Mouse (Mus musculus) heart, postnatal 36 days (tissue): ENCODE measurements around the gene Rgl1. TPM values are rescaled to one million over a fixed set of nuclear protein-coding genes. Genes with fewer than 3 reads are reported as not detected.
"Not testable (repeated sequence)": the region's sequence is repeated elsewhere in the genome, so short reads cannot be mapped to it uniquely, and the experiment has no call there.

Experiments used
- DNase-seq, 2 experiments: peaks; one replicate each; pipeline ENCODE4 v3.0.0; 2021 to 2022
- intact Hi-C: fragments of 180-260 bp; cut with DNase I; formaldehyde crosslinking; loops from one replicate; pipeline ENCODE4 v1.15.1; 2025
- total RNA-seq, 2 experiments: library from RNA; stranded (reverse); gene quantifications; 2 replicates each; pipeline ENCODE4 v1.2.3; 2021

Rgl1 gene
- total RNA-seq, 2 experiments from 2014 or later: 34.9 to 38.3 TPM

- intact Hi-C loops: no loop called here
These were observed 22.0 kb upstream of the Rgl1 start for GRCm38 (mm10) chr1:152788121-152788660.

DNA sequence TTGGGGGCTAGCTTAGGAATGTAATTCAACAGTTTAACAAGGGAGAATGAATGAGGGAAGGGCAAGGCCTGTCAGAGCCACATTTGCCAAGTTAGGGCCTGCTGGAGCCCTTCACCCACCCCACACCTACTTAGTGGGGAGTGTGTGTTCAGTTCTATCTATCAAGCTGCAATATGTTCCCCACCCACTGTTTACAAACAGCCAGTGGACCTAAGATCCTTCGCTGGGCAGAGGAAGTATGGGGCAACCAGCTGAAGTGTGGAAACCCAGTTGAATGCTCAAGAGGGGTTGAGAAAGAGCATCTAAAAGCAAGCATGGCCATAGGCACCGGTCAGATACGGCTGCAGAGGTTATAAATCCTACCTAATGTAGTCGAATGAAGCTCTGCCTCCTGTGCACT, 20.8 kb upstream of the Rgl1 start:
- intact Hi-C loops: no loop called here

More at GRCm38 (mm10) chr1:152788121-152788660, 22.0 kb upstream of the Rgl1 start:
- DNase-seq: no peak

DNA sequence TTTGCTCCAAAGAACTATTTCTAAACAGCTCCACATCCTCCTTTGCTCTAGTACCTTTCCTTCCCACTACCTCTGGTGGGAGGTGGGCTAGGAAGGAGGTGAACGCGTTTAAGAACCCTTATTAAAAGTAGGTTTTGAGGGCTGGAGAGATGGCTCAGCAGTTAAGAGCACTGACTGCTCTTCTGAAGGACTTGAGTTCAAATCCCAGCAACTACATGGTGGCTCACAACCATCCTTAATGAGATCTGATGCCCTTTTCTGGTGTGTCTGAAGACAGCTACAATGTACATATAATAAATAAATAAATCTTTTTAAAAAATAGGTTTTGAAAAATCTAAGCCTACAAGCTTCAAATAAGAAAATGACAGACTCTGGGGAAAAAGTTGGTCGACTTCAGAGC, 19.3 kb upstream of the Rgl1 start:
- DNase-seq, intact Hi-C loops: not testable (repeated sequence)

More for the DNA sequence above, 20.8 kb upstream of the Rgl1 start:
- DNase-seq: no peak

DNA sequence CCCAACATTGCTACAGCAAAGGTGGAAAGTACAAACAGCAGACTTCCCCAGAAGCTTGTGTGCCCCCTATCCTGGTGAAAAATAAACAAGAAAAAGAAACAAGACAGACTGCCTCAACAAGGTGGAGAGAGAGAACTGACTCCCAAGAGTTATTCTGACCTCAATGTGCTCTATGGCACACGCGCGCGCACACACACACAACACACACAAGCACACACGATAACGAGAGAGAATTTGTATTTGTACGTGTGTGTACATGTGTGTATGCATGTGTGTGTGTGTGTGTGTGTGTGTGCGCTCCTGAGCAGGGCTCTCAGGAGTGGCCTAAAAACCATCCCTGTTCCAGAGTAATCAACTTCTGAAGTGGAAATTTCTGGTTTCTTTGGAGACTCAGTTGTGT, 18.5 kb upstream of the Rgl1 start:
- intact Hi-C loops: no loop called here
- DNase-seq: no peak

DNA sequence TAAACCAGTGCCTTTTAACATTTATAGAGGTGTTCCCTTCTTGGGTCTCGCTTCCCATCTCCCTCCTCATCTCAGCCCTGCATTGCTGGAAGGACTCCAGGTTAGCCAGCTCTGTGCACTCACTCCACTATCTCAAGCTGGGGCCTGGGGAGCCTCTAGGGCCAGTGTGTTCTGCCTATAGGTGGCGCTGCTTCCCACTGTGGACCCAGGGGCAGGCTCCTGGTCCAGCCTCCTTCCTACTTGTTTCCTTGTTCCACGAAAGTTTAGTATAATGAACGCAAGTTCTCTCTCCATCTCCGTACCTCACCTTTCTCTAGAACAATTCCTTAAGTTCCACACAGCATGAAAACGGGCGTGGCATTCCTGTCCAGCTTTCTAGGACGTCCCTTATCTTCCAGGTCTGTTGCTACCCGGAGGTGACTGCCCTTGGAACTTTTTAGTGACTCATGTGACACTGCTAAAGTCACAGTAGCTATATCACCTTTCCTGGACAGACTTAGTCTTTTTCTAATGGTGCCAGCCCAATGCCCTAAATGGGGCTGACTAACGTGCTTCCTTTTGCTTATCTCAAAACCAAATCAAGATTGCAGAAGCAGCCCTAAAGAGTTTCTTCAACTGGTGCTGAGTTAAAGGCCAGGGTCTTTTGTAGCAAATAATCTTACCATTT, 13.1 kb upstream of the Rgl1 start:
- intact Hi-C loops: no loop called here
- peak; percentile 77 to 82 for DNase-seq

DNA sequence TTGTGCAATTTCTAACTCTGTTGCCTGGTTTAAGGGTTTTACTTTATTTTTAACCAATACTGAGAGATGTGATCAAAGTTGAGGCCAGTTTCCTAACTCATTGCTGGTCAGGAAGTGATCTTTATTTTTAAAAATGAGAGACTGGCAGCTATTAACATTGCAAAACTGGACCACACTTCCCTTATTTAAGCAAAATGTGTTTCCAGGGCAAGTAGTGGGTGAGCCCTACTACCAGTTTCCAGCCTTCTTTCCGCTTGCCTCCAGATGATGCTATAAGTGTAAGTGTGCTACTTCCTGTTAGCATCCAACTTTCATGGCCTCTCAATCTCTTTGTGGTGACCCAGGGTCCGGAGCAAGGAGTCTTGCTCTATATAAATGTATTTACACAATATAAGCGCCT, 8.4 kb upstream of the Rgl1 start:
- intact Hi-C loops, DNase-seq: not testable (repeated sequence)

DNA sequence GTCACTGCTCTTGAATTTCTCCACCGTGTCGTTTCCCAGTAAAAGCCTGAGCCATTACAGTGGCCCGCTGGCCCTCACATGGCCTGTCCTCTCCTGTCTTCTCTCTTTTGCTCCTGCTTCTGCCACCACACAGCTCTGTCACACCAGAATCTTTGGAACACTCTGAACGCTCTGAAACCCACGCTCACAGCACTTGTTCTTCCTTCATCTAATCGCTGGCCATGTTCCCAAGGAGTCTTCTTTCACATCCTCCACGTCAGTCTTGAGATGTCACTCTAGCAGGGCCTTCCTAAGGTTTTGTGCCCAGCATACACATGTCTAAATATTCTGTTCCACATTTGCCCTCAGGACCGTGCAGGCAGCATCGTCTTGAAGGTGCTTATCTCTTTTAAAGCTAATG, 4.9 kb upstream of the Rgl1 start:
- intact Hi-C loops: no loop called here
- DNase-seq: no peak

DNA sequence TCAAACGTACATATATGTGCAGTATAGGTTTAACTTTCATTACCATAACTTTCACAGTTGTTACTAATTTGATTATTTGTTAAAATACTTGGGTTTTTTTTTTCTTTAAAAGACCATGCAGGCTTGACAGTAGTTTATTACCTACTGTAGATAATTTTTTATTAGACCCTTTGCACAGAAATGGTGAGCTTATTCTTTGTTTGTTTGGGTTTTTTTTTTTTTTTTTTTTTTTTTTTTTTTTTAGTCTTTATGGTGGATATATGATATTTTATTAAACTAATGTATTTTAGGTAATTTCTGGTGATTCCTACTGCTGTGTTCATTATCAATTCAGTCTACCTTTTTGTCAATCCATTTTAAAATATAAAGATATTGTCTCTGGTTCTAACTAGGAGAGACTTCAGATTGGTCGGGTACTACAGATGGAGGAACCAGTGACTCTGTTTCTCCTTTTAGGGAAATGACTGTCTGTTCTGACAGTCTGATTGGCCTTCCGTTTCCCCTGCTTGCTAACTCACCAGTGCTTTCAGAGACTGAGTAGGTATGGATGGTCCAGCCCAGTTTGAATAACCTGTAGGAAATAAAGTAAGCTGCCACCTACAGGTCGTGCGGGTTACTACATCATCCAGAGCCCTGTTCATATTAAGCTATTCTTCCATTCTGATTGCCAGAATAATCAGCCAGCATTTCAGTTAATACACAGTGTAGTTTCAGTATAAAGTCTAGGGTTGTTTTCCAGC, 1.8 kb upstream of the Rgl1 start:
- DNase-seq: peak; percentile 80 to 87
- intact Hi-C loops: loop anchor here (2.0 to 10.0 kb wide), 3 partner anchors 137 to 373 kb away; partner anchors contain the start of gene Colgalt2

- DNase-seq: peak in 1 of 2 experiments; percentile 48
These were observed 925 bp upstream of the Rgl1 start for GRCm38 (mm10) chr1:152766804-152767748.

GRCm38 (mm10) chr1:152761791-152762190, 4.4 kb downstream of the Rgl1 start:
- intact Hi-C loops: loop anchor here (10.0 kb wide), 1 partner anchor 367 kb away; the partner anchor contains the start of gene Colgalt2
- no peak for DNase-seq

More at GRCm38 (mm10) chr1:152766804-152767748, 925 bp upstream of the Rgl1 start:
- intact Hi-C loops: loop anchor here (5.0 to 10.0 kb wide), 2 partner anchors 245 to 372 kb away; partner anchors contain the start of gene Colgalt2

GRCm38 (mm10) chr1:152750312-152750965, 15.7 kb downstream of the Rgl1 start, which contains the start of gene Apobec4:
Gene Apobec4, plus strand, starts transcription at chr1:152750551.
- intact Hi-C loops: no loop called here

DNA sequence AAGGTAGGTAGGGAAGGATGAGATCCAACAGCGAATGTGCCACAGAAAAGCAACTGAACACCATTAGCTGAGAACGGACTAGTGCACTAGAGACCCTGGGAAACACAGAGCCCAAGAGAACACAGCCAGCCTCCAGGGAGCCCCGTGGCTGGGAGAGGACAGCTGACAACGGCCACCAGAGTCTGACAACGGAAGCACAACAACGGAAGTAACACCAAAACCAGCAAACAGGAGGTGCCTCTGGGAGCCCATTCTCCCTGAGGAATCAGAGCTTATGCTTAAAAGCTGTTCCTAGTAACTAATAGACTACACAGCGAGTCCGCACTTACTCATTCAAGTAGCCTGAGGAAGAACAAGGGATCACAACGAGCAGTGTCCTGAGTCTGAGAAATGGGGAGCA, 16.9 kb downstream of the Rgl1 start:
- intact Hi-C loops: loop anchor here (5.0 kb wide), 2 partner anchors 67 to 122 kb away; no protein-coding TSS in a partner anchor
- peak in 1 of 2 experiments; percentile 16 for DNase-seq

More at GRCm38 (mm10) chr1:152750312-152750965, 15.7 kb downstream of the Rgl1 start, which contains the start of gene Apobec4:
- DNase-seq: no peak

GRCm38 (mm10) chr1:152746426-152746825, 19.7 kb downstream of the Rgl1 start:
- DNase-seq: peak; percentile 83 to 87
- intact Hi-C loops: loop anchor here (1.0 to 5.0 kb wide), 4 partner anchors 22 to 221 kb away; no protein-coding TSS in a partner anchor

DNA sequence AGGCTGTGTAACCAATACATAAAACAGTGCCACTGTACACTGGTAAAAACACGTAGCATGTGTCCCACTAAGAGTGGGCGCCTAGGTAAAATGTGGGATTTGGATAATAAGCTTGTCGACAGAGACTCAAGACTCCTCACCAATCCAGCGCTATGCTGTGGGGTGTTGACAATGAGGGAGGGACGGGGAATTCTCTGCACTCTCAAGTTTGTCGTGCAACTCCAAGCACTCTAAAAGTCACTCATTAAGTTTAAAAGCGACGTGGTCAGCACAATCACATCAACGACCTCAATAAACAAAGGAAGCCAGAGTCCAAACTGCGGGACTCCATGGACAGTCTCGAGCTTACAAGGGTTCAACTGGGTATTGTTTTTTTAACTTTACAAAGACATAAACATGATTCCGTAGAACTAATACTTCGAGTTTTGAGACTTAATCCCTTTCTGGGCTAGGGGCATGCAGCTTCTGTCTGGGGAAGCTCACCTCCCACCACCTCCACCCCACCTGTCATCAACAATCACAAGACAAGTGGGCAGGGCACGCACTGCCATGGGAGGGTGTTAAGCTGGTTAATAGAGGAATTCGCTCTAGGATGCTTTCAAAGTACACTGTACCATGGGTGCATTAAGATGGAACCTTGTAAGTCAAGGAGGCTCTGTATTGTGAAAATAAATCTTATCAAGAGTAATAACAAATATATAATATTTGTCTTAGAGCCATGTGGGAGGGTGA, 22.9 kb downstream of the Rgl1 start:
- DNase-seq: no peak
- intact Hi-C loops: no loop called here

GRCm38 (mm10) chr1:152739374-152739773, 26.8 kb downstream of the Rgl1 start:
- no peak for DNase-seq
- intact Hi-C loops: no loop called here

DNA sequence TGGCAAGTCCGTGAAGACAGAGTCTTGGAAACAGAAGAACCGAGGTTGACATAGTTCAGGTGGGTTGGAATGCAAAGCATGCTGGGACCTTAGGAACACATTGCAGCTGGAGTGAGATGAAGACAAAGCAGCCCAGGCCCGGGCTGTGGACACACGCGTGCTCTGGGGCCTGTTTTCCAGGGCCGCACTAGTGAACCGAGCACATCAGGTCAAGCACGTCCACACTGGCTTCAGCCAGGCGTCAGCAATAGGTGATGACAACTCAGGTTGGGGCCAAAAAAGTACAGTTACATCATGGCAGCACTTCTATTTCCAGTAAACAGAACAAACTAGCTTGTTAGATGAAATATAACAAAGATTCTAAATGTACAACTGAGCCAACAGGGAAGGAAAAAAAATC, 27.4 kb downstream of the Rgl1 start:
- intact Hi-C loops: no loop called here
- peak; percentile 31 to 48 for DNase-seq

DNA sequence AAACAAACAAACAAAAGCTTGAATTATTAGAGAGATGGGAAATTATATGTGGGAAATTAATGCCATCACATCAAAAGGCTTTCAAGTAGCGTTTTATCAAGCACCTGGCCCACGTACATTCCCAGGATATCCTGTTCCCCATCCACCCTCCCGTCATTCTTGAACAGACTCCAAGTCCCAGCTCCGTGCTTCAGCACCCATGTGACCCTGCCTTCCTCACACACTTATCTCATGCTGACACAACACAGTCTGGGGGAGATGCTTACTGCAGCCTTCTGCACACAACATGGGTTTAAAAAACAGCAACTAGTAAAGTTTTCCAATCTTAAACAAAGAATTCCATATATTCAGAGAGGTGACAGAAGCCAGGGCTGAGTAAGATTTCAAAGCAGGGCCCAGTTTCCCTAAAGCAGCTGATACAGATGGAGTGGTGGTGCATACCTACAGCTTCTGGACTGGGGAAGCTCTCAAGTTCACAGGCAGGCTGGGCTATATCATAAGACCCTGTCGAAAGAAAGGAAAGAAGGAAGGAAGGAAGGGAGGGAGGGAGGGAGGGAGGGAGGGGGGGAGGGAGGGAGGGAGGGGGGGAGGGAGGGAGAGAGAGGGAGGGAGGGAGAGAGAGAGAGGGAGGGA, 38.4 kb downstream of the Rgl1 start:
- intact Hi-C loops: no loop called here
- peak in 1 of 2 experiments; percentile 26 for DNase-seq

GRCm38 (mm10) chr1:152726095-152726494, 40.1 kb downstream of the Rgl1 start:
- no peak for DNase-seq
- intact Hi-C loops: no loop called here
